In the genomic region with DNA sequence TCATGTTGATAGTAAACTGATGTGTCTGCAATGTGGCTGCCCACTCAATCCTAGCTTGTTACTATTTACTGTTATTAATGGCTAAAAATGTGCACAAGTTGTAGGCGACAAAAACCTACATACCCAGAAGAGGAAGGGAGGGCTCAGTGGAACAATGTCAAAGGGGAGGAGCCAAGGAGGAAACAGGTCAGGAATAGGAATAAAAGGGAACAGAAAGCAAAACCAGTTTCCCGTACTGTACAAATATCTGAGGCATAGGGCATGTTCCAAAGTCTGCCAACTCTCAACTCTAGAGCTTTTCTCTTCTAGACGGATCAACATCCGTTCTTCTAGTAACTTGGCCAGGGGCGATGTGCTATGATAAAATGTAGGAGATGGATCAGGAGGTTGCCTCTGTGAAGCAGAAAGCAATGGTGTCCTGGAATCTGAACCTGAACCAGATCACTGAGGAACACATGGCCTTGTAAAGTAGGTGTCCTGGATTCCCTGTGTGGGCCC, we compare ENCODE assay signal across 19 mouse cellular contexts. TPM values are rescaled to one million over a fixed set of nuclear protein-coding genes. Genes with fewer than 3 reads are reported as not detected.
A peak's percentile ranks its signal among the peaks of the same experiment; 100 is the strongest.
DNase-seq lines count a peak whose midpoint lies in the region; ATAC-seq and TF ChIP-seq lines count a peak whose summit lies in the region.
"Had no signal": no experiment of that assay in that cellular context is flagged by ENCODE, and none has a peak within 500 bp of the region (broad histone marks: within the 10 kb centered on the region; RNA-seq: fewer than 3 reads in every experiment).

No protein-coding gene starts in this region.

- 65% methylated on average over 5 of the region's 5 CpGs for WGBS in heart, postnatal 0 days

- H3K27me3 ChIP-seq in heart, postnatal 0 days (ENCODE audit: control insufficient read depth, insufficient read depth, low read length), result no peaks in the 10 kb centered on the region
- H3K27me3 ChIP-seq: embryonic facial prominence, embryonic 15.5 days; hindbrain, embryonic 15.5 days; limb, embryonic 13.5 days; lung, embryonic 15.5 days; midbrain, embryonic 15.5 days had no signal

- H3K4me3 ChIP-seq in heart, postnatal 0 days (ENCODE audit: low read depth, low read length), result no peak overlapping the region
- H3K4me3 ChIP-seq: embryonic facial prominence, embryonic 15.5 days; hindbrain, embryonic 15.5 days; layer of hippocampus, adult 2 months; limb, embryonic 13.5 days; lung, embryonic 15.5 days; midbrain, embryonic 15.5 days had no signal

- no peak overlapping the region for H3K27ac ChIP-seq in heart, postnatal 0 days (ENCODE audit: low read depth)
- H3K27ac ChIP-seq: embryonic facial prominence, embryonic 15.5 days; hindbrain, embryonic 15.5 days; layer of hippocampus, adult 2 months; limb, embryonic 13.5 days; lung, embryonic 15.5 days; midbrain, embryonic 15.5 days had no signal

- intact Hi-C loops in heart, postnatal 14 days (cut with DNase I), result no loop called here

- no peaks in the 10 kb centered on the region for H3K9me3 ChIP-seq in heart, postnatal 0 days (replicated peaks; ENCODE audit: control insufficient read depth, low read length)
- H3K9me3 ChIP-seq: embryonic facial prominence, embryonic 15.5 days; hindbrain, embryonic 15.5 days; limb, embryonic 13.5 days; lung, embryonic 15.5 days; midbrain, embryonic 15.5 days had no signal

- no peak overlapping the region for H3K9ac ChIP-seq in heart, postnatal 0 days (replicated peaks; ENCODE audit: low read depth, low read length)
- H3K9ac ChIP-seq: embryonic facial prominence, embryonic 15.5 days; hindbrain, embryonic 15.5 days; limb, embryonic 13.5 days; lung, embryonic 15.5 days; midbrain, embryonic 15.5 days had no signal

- H3K36me3 ChIP-seq in heart, postnatal 0 days (replicated peaks; ENCODE audit: control insufficient read depth, insufficient read depth, low read length), result no peaks in the 10 kb centered on the region
- H3K36me3 ChIP-seq: embryonic facial prominence, embryonic 15.5 days; G1E; hindbrain, embryonic 15.5 days; limb, embryonic 13.5 days; lung, embryonic 15.5 days; midbrain, embryonic 15.5 days had no signal

- TF ChIP-seq EP300 in heart, postnatal 0 days (IDR thresholded peaks at IDR 0.05; ENCODE audit: low read depth), result no peak

- H3K4me1 ChIP-seq in heart, postnatal 0 days (ENCODE audit: control insufficient read depth, insufficient read depth), result no peaks in the 10 kb centered on the region
- H3K4me1 ChIP-seq: hindbrain, embryonic 15.5 days; lung, embryonic 15.5 days; midbrain, embryonic 15.5 days had no signal

- TF ChIP-seq CTCF in heart, postnatal 0 days (IDR thresholded peaks at IDR 0.05; ENCODE audit: low read depth), result no peak

- peak overlapping the region; percentile 13; the same call in 1 of the 2 replicates for H3K4me2 ChIP-seq in heart, postnatal 0 days (ENCODE audit: low read depth, low read length)
- H3K4me2 ChIP-seq: embryonic facial prominence, embryonic 15.5 days; hindbrain, embryonic 15.5 days; limb, embryonic 13.5 days; lung, embryonic 15.5 days; midbrain, embryonic 15.5 days had no signal

- no peak for DNase-seq in heart, postnatal 0 days (ENCODE audit: low spot score)
- no peak for DNase-seq in heart, postnatal 14 days
- DNase-seq in lung, postnatal 36 days, result peak; percentile 50
- DNase-seq in lung, postnatal 4 days, result no peak
- DNase-seq in urinary bladder, adult 2 months (ENCODE audit: low spot score), result no peak
- no peak for DNase-seq in adrenal gland, adult 8-10 months
- DNase-seq: cerebellum, adult 8-10 months; gastrocnemius, postnatal 25 days; kidney, adult 18-20 months; right cerebral cortex, postnatal 14 days; thymus, adult 2 months had no signal

- no peak for ATAC-seq in heart, postnatal 0 days (ENCODE audit: insufficient read depth, low read depth)
- ATAC-seq in megakaryocyte, adult 5-6 weeks (ENCODE audit: poor library complexity, severe bottlenecking), result peak; percentile 84
- ATAC-seq: midbrain, embryonic 15.5 days had no signal

RNA-seq across cellular contexts. Expression of a gene that starts 59.9 kb away (rescaled TPM):
- 28.2 and 32.3 TPM in 2 replicates for total RNA-seq in heart, postnatal 0 days (2014; rRNA removed; ENCODE audit: low replicate concordance)
- 4.6 and 6.4 TPM in 2 replicates for polyA plus RNA-seq in heart, postnatal 0 days (2015; fragmentation: Nextera tagmentation; extraction: Ambion mirVana)
- total RNA-seq in heart, postnatal 14 days (2021), result 10 to 100 TPM; 29.7 to 29.8 TPM
- 460 and 558 TPM in 2 replicates for total RNA-seq in megakaryocyte, adult 5-6 weeks (2015)
- total RNA-seq in megakaryocyte, adult 5-6 weeks (2017), result 335 and 358 TPM in 2 replicates
- 19.3 and 22.3 TPM in 2 replicates for polyA plus RNA-seq in urinary bladder, adult 2 months (2012; rRNA removed)
- 10 to 100 TPM; 26.3 to 37.8 (median 34.1) TPM for total RNA-seq in adrenal gland, adult 8-10 months (2022)

Comparison
In these comparisons a context has a peak if more than half of its experiments do, and no peak if none do; other contexts are left out.
1. RNA of a gene that starts 59.9 kb away (total RNA-seq): 335 to 558 TPM in megakaryocyte, adult 5-6 weeks; 26.3 to 37.8 TPM in adrenal gland, adult 8-10 months, 29.7 to 29.8 TPM in heart, postnatal 14 days and 28.2 to 32.3 TPM in heart, postnatal 0 days; every median in the first group is over 4 times any median in the second.